Mouse (Mus musculus) megakaryocyte, embryonic 14.5 days (primary cell): ENCODE data around the gene Lyst.

ENCODE experiments used
- FLI1 ChIP-seq: IDR thresholded peaks from 2 replicates; pipeline ENCODE4 v1.6.1; 2012; ENCODE audit warnings: low read length, inconsistent platforms, mixed read lengths
- GATA1 ChIP-seq: IDR thresholded peaks from 3 replicates; pipeline ENCODE4 v1.6.1; 2012; ENCODE audit warnings: mixed read lengths, low read length, inconsistent platforms, borderline replicate concordance

DNA sequence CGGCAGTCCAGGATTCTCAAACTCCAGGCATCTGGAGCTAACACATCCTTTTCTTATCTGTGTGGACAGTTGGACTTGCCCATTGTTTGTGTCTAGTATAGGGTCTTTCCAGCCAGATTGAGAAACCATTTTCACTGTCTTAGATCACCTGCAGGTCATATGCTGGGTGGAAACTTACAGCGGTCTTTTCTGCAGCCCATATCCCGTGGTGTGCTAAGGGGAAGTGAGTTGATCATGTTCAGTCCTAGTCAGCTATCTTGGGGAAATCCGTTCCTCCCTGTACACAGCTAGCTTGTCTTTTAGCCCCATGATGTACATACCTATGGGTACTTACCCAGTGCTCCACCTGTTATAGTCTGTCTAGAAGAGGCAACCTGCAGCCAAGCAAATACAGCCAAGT lies 197.9 kb downstream of the Lyst start:
- no peak for TF ChIP-seq GATA1
- TF ChIP-seq FLI1, result no peak
